Mouse (Mus musculus): ENCODE measurements at regions not wholly inside any gene's neighbourhood (a gene's known extent, or its start where the extent isn't known, plus 50 kb on each side); places are given as distances from the start of the nearest gene placed in this dataset.

- no peak for TF ChIP-seq EP300 (IDR thresholded peaks at IDR 0.05; ENCODE audit: low read depth)
- TF ChIP-seq CTCF (IDR thresholded peaks at IDR 0.05; ENCODE audit: low read depth), result no peak
These were observed 72.8 kb downstream of the Dyrk2 start for GRCm38 (mm10) chr10:118797256-118797655.
